Mouse (Mus musculus) C2C12 (cell line): ENCODE results near the gene Apba1. TPM values are rescaled to one million over a fixed set of nuclear protein-coding genes. Genes with fewer than 3 reads are reported as not detected.

Source experiments
- H3K27me3 ChIP-seq: one replicate; pipeline ENCODE4 v1.6.1; 2011; ENCODE audit not compliant: control insufficient read depth, insufficient read depth, insufficient read length
- H3K36me3 ChIP-seq: one replicate; pipeline ENCODE4 v1.6.1; 2011; ENCODE audit not compliant: control insufficient read depth, insufficient read depth
- H3K4me3 ChIP-seq: one replicate; pipeline ENCODE4 v1.5.1; 2011; ENCODE audit warnings: mild to moderate bottlenecking, control low read depth; ENCODE audit not compliant: poor library complexity, insufficient read depth, severe bottlenecking
- H3K79me2 ChIP-seq: one replicate; pipeline ENCODE4 v1.6.1; 2011; ENCODE audit not compliant: control insufficient read depth, insufficient read depth
- H3K79me3 ChIP-seq: one replicate; pipeline ENCODE4 v1.6.1; 2011; ENCODE audit warnings: low read depth, control low read depth
- H3ac ChIP-seq: one replicate; pipeline ENCODE3; 2011; ENCODE audit warnings: low read depth; ENCODE audit not compliant: control insufficient read depth, insufficient read length
- CEBPB ChIP-seq: IDR thresholded peaks from one replicate; pipeline ENCODE4 v1.6.1; 2011; ENCODE audit warnings: low read depth, mild to moderate bottlenecking, control low read depth, moderate library complexity
- CTCF ChIP-seq: IDR thresholded peaks from one replicate; pipeline ENCODE4 v1.5.1; 2011; ENCODE audit not compliant: control insufficient read depth, insufficient read depth, insufficient read length
- FOSL1 ChIP-seq: IDR thresholded peaks from one replicate; pipeline ENCODE4 v1.8.0; 2011; ENCODE audit warnings: mild to moderate bottlenecking, low read length; ENCODE audit not compliant: poor library complexity, insufficient read depth, severe bottlenecking
- MAX ChIP-seq: IDR thresholded peaks from one replicate; pipeline ENCODE4 v1.6.1; 2011; ENCODE audit warnings: mild to moderate bottlenecking, control low read depth
- MYOD1 ChIP-seq: IDR thresholded peaks from one replicate; pipeline ENCODE4 v1.6.1; 2011; ENCODE audit warnings: low read depth; ENCODE audit not compliant: control insufficient read depth, insufficient read length
- MYOG ChIP-seq: IDR thresholded peaks from one replicate; pipeline ENCODE4 v1.6.1; 2011; ENCODE audit not compliant: control insufficient read depth, insufficient read length; ENCODE audit errors: extremely low read depth
- USF1 ChIP-seq: IDR thresholded peaks from one replicate; pipeline ENCODE4 v1.6.1; 2011; ENCODE audit warnings: low read depth, mild to moderate bottlenecking, control low read depth, moderate library complexity
- polyA plus RNA-seq: library from polyadenylated mRNA; unstranded; fragments of >200 nt; fragmentation: generic; extraction: Trizol; gene quantifications from one replicate; pipeline ENCODE4 v1.2.1, GENCODE M21; 2012; ENCODE audit warnings: missing spikeins

The Apba1 gene
- polyA plus RNA-seq, 1 experiment = 0.02 TPM

- Histone ChIP-seq H3ac (no peak overlapping the region), H3K79me2 (no peaks in the 10 kb centered on the region), H3K4me3 (no peak overlapping the region), H3K27me3 (no peaks in the 10 kb centered on the region), H3K36me3 (no peaks in the 10 kb centered on the region), H3K79me3 (no peaks in the 10 kb centered on the region)
- no peak for TF ChIP-seq CEBPB
- no peak for TF ChIP-seq MAX
- no peak for TF ChIP-seq FOSL1
- TF ChIP-seq USF1 = no peak
- no peak for TF ChIP-seq MYOG
- TF ChIP-seq CTCF = no peak
- no peak for TF ChIP-seq MYOD1
These were observed 221.9 kb downstream of the Apba1 start for GRCm38 (mm10) chr19:23980598-23980997.

- Histone ChIP-seq H3ac (no peak overlapping the region), H3K4me3 (no peak overlapping the region), H3K79me2 (no peaks in the 10 kb centered on the region), H3K79me3 (no peaks in the 10 kb centered on the region), H3K27me3 (no peaks in the 10 kb centered on the region), H3K36me3 (no peaks in the 10 kb centered on the region)
- TF ChIP-seq CEBPB (no peak), MYOD1 (no peak), CTCF (no peak), MYOG (no peak), FOSL1 (no peak), USF1 (no peak), MAX (no peak)
These were observed 225.5 kb downstream of the Apba1 start for GRCm38 (mm10) chr19:23984186-23984585.

GRCm38 (mm10) chr19:23987291-23987690 is 228.6 kb downstream of the Apba1 start:
- no peak overlapping the region for H3K4me3 ChIP-seq
- H3K36me3 ChIP-seq = no peaks in the 10 kb centered on the region
- no peak overlapping the region for H3ac ChIP-seq
- no peaks in the 10 kb centered on the region for H3K79me3 ChIP-seq
- TF ChIP-seq MAX (no peak), CTCF (no peak), MYOG (no peak), USF1 (no peak), MYOD1 (no peak), FOSL1 (no peak), CEBPB (no peak)
- no peaks in the 10 kb centered on the region for H3K27me3 ChIP-seq
- H3K79me2 ChIP-seq = no peaks in the 10 kb centered on the region

GRCm38 (mm10) chr19:23988166-23988565 is 229.5 kb downstream of the Apba1 start:
- no peaks in the 10 kb centered on the region for H3K79me2 ChIP-seq
- H3K27me3 ChIP-seq = no peaks in the 10 kb centered on the region
- TF ChIP-seq CTCF = no peak
- TF ChIP-seq USF1 = no peak
- TF ChIP-seq MAX = no peak
- TF ChIP-seq MYOD1 = no peak
- no peak for TF ChIP-seq CEBPB
- TF ChIP-seq MYOG = no peak
- no peak for TF ChIP-seq FOSL1
- H3K36me3 ChIP-seq = no peaks in the 10 kb centered on the region
- H3K79me3 ChIP-seq = no peaks in the 10 kb centered on the region
- no peak overlapping the region for H3K4me3 ChIP-seq
- H3ac ChIP-seq = no peak overlapping the region

GRCm38 (mm10) chr19:23995766-23996399 is 237.2 kb downstream of the Apba1 start:
- no peak overlapping the region for H3ac ChIP-seq
- no peak overlapping the region for H3K4me3 ChIP-seq
- no peaks in the 10 kb centered on the region for H3K79me3 ChIP-seq
- TF ChIP-seq FOSL1 (no peak), USF1 (no peak), MAX (no peak), CTCF (no peak), CEBPB (no peak), MYOG (no peak), MYOD1 (no peak)
- no peaks in the 10 kb centered on the region for H3K27me3 ChIP-seq
- no peaks in the 10 kb centered on the region for H3K36me3 ChIP-seq
- H3K79me2 ChIP-seq = no peaks in the 10 kb centered on the region

Other genes starting within 250 kb of the Apba1 start
- gene 1700028P14Rik, start 106.1 kb upstream of the Apba1 start, polyA plus RNA-seq = not detected
- gene Ptar1, start 71.5 kb upstream of the Apba1 start, polyA plus RNA-seq = 1.6 TPM